ENCODE assay signal across 8 mouse cellular contexts in genomic region chr9:45917041-45917934, GRCm38 (mm10). TPM values are rescaled to one million over a fixed set of nuclear protein-coding genes. Genes with fewer than 3 reads are reported as not detected.
A peak's percentile ranks its signal among the peaks of the same experiment; 100 is the strongest.
DNase-seq lines count a peak whose midpoint lies in the region; ATAC-seq lines count a peak whose summit lies in the region.

No protein-coding gene starts in this region.

- no peak overlapping the region for H3K27ac ChIP-seq in embryonic facial prominence, embryonic 14.5 days (replicated peaks; ENCODE audit: low read depth, low read length)
- H3K27ac ChIP-seq in embryonic facial prominence, embryonic 10.5 days (replicated peaks), result no peak overlapping the region
- peak overlapping the region; percentile 55; the same call in 1 of the 2 replicates for H3K27ac ChIP-seq in neural tube, embryonic 14.5 days (ENCODE audit: low read depth, low read length)

- no peak overlapping the region for H3K4me3 ChIP-seq in embryonic facial prominence, embryonic 14.5 days (ENCODE audit: low read depth, low read length)
- no peak overlapping the region for H3K4me3 ChIP-seq in embryonic facial prominence, embryonic 10.5 days
- no peak overlapping the region for H3K4me3 ChIP-seq in neural tube, embryonic 14.5 days (ENCODE audit: low read depth, low read length)

- ATAC-seq in embryonic facial prominence, embryonic 14.5 days (ENCODE audit: low read depth), result peak; percentile 71
- peak; percentile 90 for ATAC-seq in neural tube, embryonic 14.5 days (ENCODE audit: low read depth)
- ATAC-seq in monocyte, adult 5-6 weeks (replicated peaks; ENCODE audit: insufficient number of reproducible peaks, low FRiP score, low TSS enrichment, poor library complexity, severe bottlenecking), result no peak

- H3K9me3 ChIP-seq in embryonic facial prominence, embryonic 14.5 days (ENCODE audit: control insufficient read depth, low read length), result no peaks in the 10 kb centered on the region
- no peaks in the 10 kb centered on the region for H3K9me3 ChIP-seq in embryonic facial prominence, embryonic 10.5 days
- H3K9me3 ChIP-seq in neural tube, embryonic 14.5 days (ENCODE audit: control insufficient read depth, low read length), result no peaks in the 10 kb centered on the region

- WGBS in embryonic facial prominence, embryonic 14.5 days, result 83% methylated on average over 5 of the region's 5 CpGs
- WGBS in embryonic facial prominence, embryonic 10.5 days, result 90% methylated on average over 5 of the region's 5 CpGs
- WGBS in neural tube, embryonic 14.5 days, result 68% methylated on average over 5 of the region's 5 CpGs

- H3K4me2 ChIP-seq in embryonic facial prominence, embryonic 14.5 days (ENCODE audit: low read depth, low read length), result no peak overlapping the region
- H3K4me2 ChIP-seq in neural tube, embryonic 14.5 days (ENCODE audit: low read depth, low read length), result no peak overlapping the region

- H3K9ac ChIP-seq in embryonic facial prominence, embryonic 14.5 days (ENCODE audit: low read depth, low read length), result no peak overlapping the region
- no peak overlapping the region for H3K9ac ChIP-seq in neural tube, embryonic 14.5 days (replicated peaks; ENCODE audit: low read depth, low read length)

- peaks cover 93% of the 10 kb centered on the region for H3K36me3 ChIP-seq in embryonic facial prominence, embryonic 14.5 days (ENCODE audit: control insufficient read depth, insufficient read depth, low read length)
- peaks cover 91% of the 10 kb centered on the region for H3K36me3 ChIP-seq in embryonic facial prominence, embryonic 10.5 days (replicated peaks)
- peaks cover 72% of the 10 kb centered on the region for H3K36me3 ChIP-seq in neural tube, embryonic 14.5 days (ENCODE audit: control insufficient read depth, insufficient read depth, low read length)

- peak; percentile 68 for DNase-seq in embryonic facial prominence, embryonic 14.5 days (ENCODE audit: low spot score)
- DNase-seq in embryonic facial prominence, embryonic 10.5 days (ENCODE audit: low spot score), result no peak
- DNase-seq in MN1 (ENCODE audit: low spot score), result peak; percentile 86
- peak; percentile 60 for DNase-seq in gastrocnemius, postnatal 10 days
- peak; percentile 78 to 79 for DNase-seq in kidney, postnatal 36 days
- DNase-seq in cerebellum, adult 18-20 months, result no peak

- H3K4me1 ChIP-seq in embryonic facial prominence, embryonic 14.5 days (ENCODE audit: control insufficient read depth, insufficient read depth, low read length), result no peaks in the 10 kb centered on the region
- H3K4me1 ChIP-seq in embryonic facial prominence, embryonic 10.5 days, result no peaks in the 10 kb centered on the region
- H3K4me1 ChIP-seq in neural tube, embryonic 14.5 days (ENCODE audit: control insufficient read depth, insufficient read depth, low read length), result 0 out of 2 replicates have a peak, but pooled peaks cover 4% of the 10 kb centered on the region

- H3K27me3 ChIP-seq in embryonic facial prominence, embryonic 14.5 days (replicated peaks; ENCODE audit: control insufficient read depth, insufficient read depth, low read length), result no peaks in the 10 kb centered on the region
- no peaks in the 10 kb centered on the region for H3K27me3 ChIP-seq in embryonic facial prominence, embryonic 10.5 days (replicated peaks; ENCODE audit: low read depth, poor library complexity, severe bottlenecking)
- no peaks in the 10 kb centered on the region for H3K27me3 ChIP-seq in neural tube, embryonic 14.5 days (ENCODE audit: control insufficient read depth, insufficient read depth, low read length)

RNA-seq across cellular contexts. Expression of gene Rnf214, which starts 10.6 kb away (rescaled TPM):
- 47.7 and 50.3 TPM in 2 replicates for polyA plus RNA-seq in embryonic facial prominence, embryonic 14.5 days (2014; fragmentation: Nextera tagmentation; extraction: Ambion mirVana)
- 61.5 and 66.8 TPM in 2 replicates for polyA plus RNA-seq in embryonic facial prominence, embryonic 10.5 days (2016; fragmentation: Nextera tagmentation; extraction: Ambion mirVana)
- 10 to 100 TPM; 26.8 to 31.6 TPM for total RNA-seq in gastrocnemius, postnatal 10 days (2021)
- 101 and 132 TPM in 2 replicates for polyA plus RNA-seq in neural tube, embryonic 14.5 days (2014; fragmentation: Nextera tagmentation; extraction: Ambion mirVana)
- 35.0 to 48.8 TPM (median 46.1 TPM) in 3 replicates for total RNA-seq in monocyte, adult 5-6 weeks (2017)

RNA-seq across cellular contexts. Expression of gene Pcsk7, which starts 11.0 kb away (rescaled TPM):
- 16.3 and 18.9 TPM in 2 replicates for polyA plus RNA-seq in embryonic facial prominence, embryonic 14.5 days (2014; fragmentation: Nextera tagmentation; extraction: Ambion mirVana)
- 18.9 and 21.2 TPM in 2 replicates for polyA plus RNA-seq in embryonic facial prominence, embryonic 10.5 days (2016; fragmentation: Nextera tagmentation; extraction: Ambion mirVana)
- 10 to 100 TPM; 13.3 to 17.3 TPM for total RNA-seq in gastrocnemius, postnatal 10 days (2021)
- 16.5 and 19.1 TPM in 2 replicates for polyA plus RNA-seq in neural tube, embryonic 14.5 days (2014; fragmentation: Nextera tagmentation; extraction: Ambion mirVana)
- total RNA-seq in monocyte, adult 5-6 weeks (2017), result 23.5 to 44.2 TPM (median 36.3 TPM) in 3 replicates

RNA-seq across cellular contexts. Expression of gene Tagln, which starts 18.6 kb away (rescaled TPM):
- polyA plus RNA-seq in embryonic facial prominence, embryonic 14.5 days (2014; fragmentation: Nextera tagmentation; extraction: Ambion mirVana), result 52.6 and 59.1 TPM in 2 replicates
- 12.4 and 15.1 TPM in 2 replicates for polyA plus RNA-seq in embryonic facial prominence, embryonic 10.5 days (2016; fragmentation: Nextera tagmentation; extraction: Ambion mirVana)
- 10 to 100 TPM; 53.6 to 64.6 TPM for total RNA-seq in gastrocnemius, postnatal 10 days (2021)
- polyA plus RNA-seq in neural tube, embryonic 14.5 days (2014; fragmentation: Nextera tagmentation; extraction: Ambion mirVana), result 5.2 and 5.5 TPM in 2 replicates
- total RNA-seq in monocyte, adult 5-6 weeks (2017), result 0.68 TPM in 1 of 3 replicates, not detected in the others

RNA-seq across cellular contexts. Expression of gene Sidt2, which starts 37.8 kb away (rescaled TPM):
- 47.9 and 50.4 TPM in 2 replicates for polyA plus RNA-seq in embryonic facial prominence, embryonic 14.5 days (2014; fragmentation: Nextera tagmentation; extraction: Ambion mirVana)
- 24.7 and 27.4 TPM in 2 replicates for polyA plus RNA-seq in embryonic facial prominence, embryonic 10.5 days (2016; fragmentation: Nextera tagmentation; extraction: Ambion mirVana)
- 10 to 100 TPM; 57.8 to 58.2 TPM for total RNA-seq in gastrocnemius, postnatal 10 days (2021)
- 45.7 and 52.0 TPM in 2 replicates for polyA plus RNA-seq in neural tube, embryonic 14.5 days (2014; fragmentation: Nextera tagmentation; extraction: Ambion mirVana)
- total RNA-seq in monocyte, adult 5-6 weeks (2017), result 40.2 to 62.3 TPM (median 50.1 TPM) in 3 replicates

Comparison
In these comparisons a context has a peak if more than half of its experiments do, and no peak if none do; other contexts are left out.
1. DNase-seq: peak in embryonic facial prominence, embryonic 14.5 days (single experiment), MN1 (single experiment), gastrocnemius, postnatal 10 days (single experiment) and kidney, postnatal 36 days (2 of 2); none in embryonic facial prominence, embryonic 10.5 days (single experiment) and cerebellum, adult 18-20 months (0 of 2).